Mouse (Mus musculus): ENCODE measurements around the gene Cpa5. TPM values are rescaled to one million over a fixed set of nuclear protein-coding genes. Genes with fewer than 3 reads are reported as not detected.

Cpa5 gene
- polyA plus RNA-seq, 1 experiment: 89.5 TPM

GRCm38 (mm10) chr6:30643694-30644460 is 33.1 kb downstream of the Cpa5 start:
- H3K4me1 ChIP-seq (ENCODE audit: control insufficient read depth, insufficient read depth, low read length): peaks cover 8% of the 10 kb centered on the region
- no peaks in the 10 kb centered on the region for H3K36me3 ChIP-seq (ENCODE audit: control insufficient read depth, insufficient read depth, low read length)
- TF ChIP-seq CTCF (IDR thresholded peaks at IDR 0.05; ENCODE audit: control insufficient read depth, insufficient read depth, insufficient replicate concordance, low read depth, low read length) (no peak), POLR2A (IDR thresholded peaks at IDR 0.05; ENCODE audit: control insufficient read depth, low read depth, low read length) (no peak)
- H3K27me3 ChIP-seq (ENCODE audit: control insufficient read depth, insufficient read depth, low read length): no peaks in the 10 kb centered on the region
- no peak overlapping the region for H3K27ac ChIP-seq (ENCODE audit: control insufficient read depth, insufficient read depth, low read depth, low read length)
- no peak overlapping the region for H3K4me3 ChIP-seq (ENCODE audit: control insufficient read depth, low read depth, low read length)

GRCm38 (mm10) chr6:30644462-30644861 is 33.7 kb downstream of the Cpa5 start:
- Histone ChIP-seq H3K4me3 (ENCODE audit: control insufficient read depth, low read depth, low read length) (no peak overlapping the region), H3K27ac (ENCODE audit: control insufficient read depth, insufficient read depth, low read depth, low read length) (no peak overlapping the region), H3K4me1 (ENCODE audit: control insufficient read depth, insufficient read depth, low read length) (peaks cover 8% of the 10 kb centered on the region), H3K36me3 (ENCODE audit: control insufficient read depth, insufficient read depth, low read length) (no peaks in the 10 kb centered on the region), H3K27me3 (ENCODE audit: control insufficient read depth, insufficient read depth, low read length) (no peaks in the 10 kb centered on the region)
- TF ChIP-seq CTCF (IDR thresholded peaks at IDR 0.05; ENCODE audit: control insufficient read depth, insufficient read depth, insufficient replicate concordance, low read depth, low read length): no peak

- H3K4me1 ChIP-seq (ENCODE audit: control insufficient read depth, insufficient read depth, low read length): peaks cover under 1% of the 10 kb centered on the region; the same call in 1 of the 2 replicates
- no peak overlapping the region for H3K4me3 ChIP-seq (ENCODE audit: control insufficient read depth, low read depth, low read length)
- no peaks in the 10 kb centered on the region for H3K27me3 ChIP-seq (ENCODE audit: control insufficient read depth, insufficient read depth, low read length)
- H3K36me3 ChIP-seq (ENCODE audit: control insufficient read depth, insufficient read depth, low read length): no peaks in the 10 kb centered on the region
- TF ChIP-seq POLR2A (IDR thresholded peaks at IDR 0.05; ENCODE audit: control insufficient read depth, low read depth, low read length) (no peak), CTCF (IDR thresholded peaks at IDR 0.05; ENCODE audit: control insufficient read depth, insufficient read depth, insufficient replicate concordance, low read depth, low read length) (no peak)
- no peak overlapping the region for H3K27ac ChIP-seq (ENCODE audit: control insufficient read depth, insufficient read depth, low read depth, low read length)
Measured at GRCm38 (mm10) chr6:30645379-30645778, 34.6 kb downstream of the Cpa5 start.

- no peaks in the 10 kb centered on the region for H3K4me1 ChIP-seq (ENCODE audit: control insufficient read depth, insufficient read depth, low read length)
- TF ChIP-seq CTCF (IDR thresholded peaks at IDR 0.05; ENCODE audit: control insufficient read depth, insufficient read depth, insufficient replicate concordance, low read depth, low read length): no peak
- no peak for TF ChIP-seq POLR2A (IDR thresholded peaks at IDR 0.05; ENCODE audit: control insufficient read depth, low read depth, low read length)
- no peaks in the 10 kb centered on the region for H3K27me3 ChIP-seq (ENCODE audit: control insufficient read depth, insufficient read depth, low read length)
- no peak overlapping the region for H3K4me3 ChIP-seq (ENCODE audit: control insufficient read depth, low read depth, low read length)
- no peak overlapping the region for H3K27ac ChIP-seq (ENCODE audit: control insufficient read depth, insufficient read depth, low read depth, low read length)
- no peaks in the 10 kb centered on the region; the same call in none of the 2 replicates for H3K36me3 ChIP-seq (ENCODE audit: control insufficient read depth, insufficient read depth, low read length)
Measured at GRCm38 (mm10) chr6:30649651-30650296, 39.0 kb downstream of the Cpa5 start.

GRCm38 (mm10) chr6:30652425-30653188 is 41.8 kb downstream of the Cpa5 start:
- Histone ChIP-seq H3K4me1 (ENCODE audit: control insufficient read depth, insufficient read depth, low read length) (no peaks in the 10 kb centered on the region), H3K27ac (ENCODE audit: control insufficient read depth, insufficient read depth, low read depth, low read length) (no peak overlapping the region)

GRCm38 (mm10) chr6:30653518-30653917 is 42.7 kb downstream of the Cpa5 start:
- Histone ChIP-seq H3K27ac (ENCODE audit: control insufficient read depth, insufficient read depth, low read depth, low read length) (no peak overlapping the region), H3K4me1 (ENCODE audit: control insufficient read depth, insufficient read depth, low read length) (no peaks in the 10 kb centered on the region), H3K4me3 (ENCODE audit: control insufficient read depth, low read depth, low read length) (no peak overlapping the region), H3K27me3 (ENCODE audit: control insufficient read depth, insufficient read depth, low read length) (no peaks in the 10 kb centered on the region), H3K36me3 (ENCODE audit: control insufficient read depth, insufficient read depth, low read length) (no peaks in the 10 kb centered on the region; the same call in none of the 2 replicates)
- no peak for TF ChIP-seq POLR2A (IDR thresholded peaks at IDR 0.05; ENCODE audit: control insufficient read depth, low read depth, low read length)
- TF ChIP-seq CTCF (IDR thresholded peaks at IDR 0.05; ENCODE audit: control insufficient read depth, insufficient read depth, insufficient replicate concordance, low read depth, low read length): no peak

More at GRCm38 (mm10) chr6:30652425-30653188, 41.8 kb downstream of the Cpa5 start:
- Histone ChIP-seq H3K4me3 (ENCODE audit: control insufficient read depth, low read depth, low read length) (no peak overlapping the region), H3K36me3 (ENCODE audit: control insufficient read depth, insufficient read depth, low read length) (no peaks in the 10 kb centered on the region; the same call in none of the 2 replicates), H3K27me3 (ENCODE audit: control insufficient read depth, insufficient read depth, low read length) (no peaks in the 10 kb centered on the region)
- TF ChIP-seq POLR2A (IDR thresholded peaks at IDR 0.05; ENCODE audit: control insufficient read depth, low read depth, low read length): no peak
- TF ChIP-seq CTCF (IDR thresholded peaks at IDR 0.05; ENCODE audit: control insufficient read depth, insufficient read depth, insufficient replicate concordance, low read depth, low read length): no peak

GRCm38 (mm10) chr6:30654402-30654859 is 43.6 kb downstream of the Cpa5 start:
- H3K27ac ChIP-seq (ENCODE audit: control insufficient read depth, insufficient read depth, low read depth, low read length): no peak overlapping the region
- H3K36me3 ChIP-seq (ENCODE audit: control insufficient read depth, insufficient read depth, low read length): no peaks in the 10 kb centered on the region; the same call in none of the 2 replicates
- H3K4me1 ChIP-seq (ENCODE audit: control insufficient read depth, insufficient read depth, low read length): no peaks in the 10 kb centered on the region
- no peak overlapping the region for H3K4me3 ChIP-seq (ENCODE audit: control insufficient read depth, low read depth, low read length)
- H3K27me3 ChIP-seq (ENCODE audit: control insufficient read depth, insufficient read depth, low read length): no peaks in the 10 kb centered on the region
- no peak for TF ChIP-seq POLR2A (IDR thresholded peaks at IDR 0.05; ENCODE audit: control insufficient read depth, low read depth, low read length)
- no peak for TF ChIP-seq CTCF (IDR thresholded peaks at IDR 0.05; ENCODE audit: control insufficient read depth, insufficient read depth, insufficient replicate concordance, low read depth, low read length)
